Mouse (Mus musculus) cerebellum, adult 2 months (tissue): Measurements from ENCODE around the gene Pla2g16.

ENCODE experiments used
- CTCF ChIP-seq: fragments of 200-500 bp; IDR thresholded peaks from 2 replicates; pipeline ENCODE4 v1.5.1; 2011; ENCODE audit warnings: low read depth, mild to moderate bottlenecking, control low read depth, low read length, moderate library complexity, borderline replicate concordance; ENCODE audit not compliant: insufficient read depth
- POLR2A ChIP-seq: fragments of 200-500 bp; IDR thresholded peaks from 2 replicates; pipeline ENCODE4 v1.6.1; 2011; ENCODE audit warnings: low read length, control low read depth, borderline replicate concordance; ENCODE audit not compliant: insufficient read depth

GRCm38 (mm10) chr19:7606801-7607689 is 49.8 kb downstream of the Pla2g16 start, which contains the start of gene Lgals12:
- TF ChIP-seq POLR2A (no peak), CTCF (no peak)
